Mouse (Mus musculus) megakaryocyte, embryonic 14.5 days (primary cell): ENCODE results near the gene Rasgrp3.

ENCODE experiments used
- FLI1 ChIP-seq: IDR thresholded peaks from 2 replicates; pipeline ENCODE4 v1.6.1; 2012; ENCODE audit warnings: low read length, inconsistent platforms, mixed read lengths
- GATA1 ChIP-seq: IDR thresholded peaks from 3 replicates; pipeline ENCODE4 v1.6.1; 2012; ENCODE audit warnings: mixed read lengths, low read length, inconsistent platforms, borderline replicate concordance

DNA sequence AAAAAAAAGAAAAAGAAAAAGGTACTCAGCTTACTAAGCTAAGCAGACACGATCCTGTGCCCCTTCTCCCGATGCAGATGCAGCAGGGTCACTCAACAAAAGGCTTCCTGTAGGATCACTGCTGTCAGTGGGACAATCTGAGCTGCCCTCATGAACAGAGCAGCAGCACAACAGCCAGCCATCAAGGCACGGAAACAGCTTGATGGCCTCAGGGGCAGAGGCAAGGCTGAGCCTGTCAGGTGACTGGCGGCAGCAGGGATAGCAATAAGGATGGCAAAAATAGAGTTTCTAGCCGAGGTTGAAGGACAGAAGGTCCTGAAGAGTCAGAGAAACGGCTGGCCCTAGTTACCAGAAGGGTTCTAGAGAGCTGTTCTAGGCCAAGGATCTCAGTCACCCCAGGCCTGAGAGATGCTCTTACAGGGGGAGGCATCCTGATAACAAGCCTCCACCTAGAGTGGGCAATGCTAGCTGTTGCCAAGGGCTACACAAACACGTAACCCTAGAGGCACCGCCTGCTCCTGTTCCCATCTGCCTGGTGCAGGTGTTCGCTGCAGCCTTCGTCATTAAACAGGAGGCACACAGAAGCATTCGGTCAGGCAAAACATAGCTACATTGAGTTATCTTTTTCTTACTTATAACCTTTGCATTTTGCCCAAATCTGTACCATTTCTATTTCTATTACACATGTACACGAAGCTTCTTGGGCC lies 98.8 kb downstream of the Rasgrp3 start:
- TF ChIP-seq GATA1: no peak
- no peak for TF ChIP-seq FLI1
